In the genomic region with DNA sequence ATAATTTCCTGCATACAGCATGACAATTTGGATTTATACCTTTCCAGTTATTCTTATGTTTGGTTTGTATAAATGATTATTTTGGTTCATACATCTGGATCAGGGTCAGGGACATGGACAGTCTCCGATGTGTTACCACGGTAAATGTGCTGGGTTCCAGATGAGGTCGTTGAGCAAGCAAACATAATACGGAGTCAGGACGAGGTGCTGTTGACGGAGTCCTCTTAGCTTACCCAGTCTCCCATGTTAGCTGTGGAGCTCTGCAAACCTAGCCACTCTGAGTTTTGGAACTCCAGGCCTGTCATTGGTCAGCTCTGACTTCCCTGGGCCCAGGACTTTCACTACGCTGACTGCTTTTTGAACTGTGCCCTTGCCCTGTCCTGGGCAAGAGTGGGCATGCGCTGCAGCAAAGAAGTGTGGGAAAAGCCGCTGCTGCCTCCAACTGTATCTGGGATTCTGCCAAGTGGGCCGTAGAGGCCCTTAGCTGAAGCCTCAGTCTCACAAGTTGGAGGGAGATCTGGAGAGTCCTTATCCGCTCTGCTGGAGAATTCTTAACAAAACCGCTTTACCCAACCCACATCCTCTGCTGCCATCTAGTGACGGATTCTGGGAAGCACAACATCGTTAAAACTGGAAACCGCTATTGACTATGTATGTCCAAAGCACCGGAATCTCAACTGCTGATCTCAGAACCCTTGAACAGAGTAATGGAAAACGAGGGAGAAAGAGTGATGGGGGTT, we compare ENCODE assay signal across 9 mouse cellular contexts.
A peak's percentile ranks its signal among the peaks of the same experiment; 100 is the strongest.
DNase-seq lines count a peak whose midpoint lies in the region; ATAC-seq and TF ChIP-seq lines count a peak whose summit lies in the region.
"Had no signal": no experiment of that assay in that cellular context is flagged by ENCODE, and none has a peak within 500 bp of the region (broad histone marks: within the 10 kb centered on the region; RNA-seq: fewer than 3 reads in every experiment).

No protein-coding gene starts in this region.

- no peak; the same call in 1 of the 2 replicates for TF ChIP-seq EP300 in lung, postnatal 0 days (IDR thresholded peaks at IDR 0.05)

- peak; percentile 20 for DNase-seq in Patski (ENCODE audit: low read depth, low spot score)
- DNase-seq in cerebellum, adult 9-10 months: peak; percentile 65
- peak; percentile 49 to 84 for DNase-seq in frontal cortex, postnatal 14 days (ENCODE audit: low spot score in 2 of 2)
- DNase-seq in layer of hippocampus, adult 9-11 months: peak; percentile 19
- peak; percentile 94 for DNase-seq in lung, postnatal 0 days (ENCODE audit: low spot score)
- DNase-seq in retina, postnatal 7 days (ENCODE audit: low read depth, low spot score): peak; percentile 78
- DNase-seq in B cell, adult 2 months: no peak

- in situ Hi-C loops in Patski (cut with MboI; ENCODE audit: low pct_unique_long_range_greater_than_20kb): no loop called here

- CTCF ChIA-PET in Patski (lab: Charles Lee): interaction anchor here (0.7 to 3.2 kb wide), 16 partner anchors 10 to 209 kb away, joined by 3 to 25 read pairs (median 3); no protein-coding TSS in a partner anchor

- H3K9me3 ChIP-seq in hindbrain, embryonic 13.5 days: peaks cover 4% of the 10 kb centered on the region; the same call in 1 of the 2 replicates
- H3K9me3 ChIP-seq in lung, postnatal 0 days (ENCODE audit: low read length): no peaks in the 10 kb centered on the region

- H3K4me1 ChIP-seq in hindbrain, embryonic 13.5 days (replicated peaks): no peaks in the 10 kb centered on the region
- H3K4me1 ChIP-seq in lung, postnatal 0 days (ENCODE audit: insufficient read depth, low read depth, low read length): no peaks in the 10 kb centered on the region

- H3K9ac ChIP-seq in hindbrain, embryonic 13.5 days: no peak overlapping the region
- H3K9ac ChIP-seq in lung, postnatal 0 days (replicated peaks; ENCODE audit: low read depth): no peak overlapping the region

- no peak overlapping the region for H3K4me2 ChIP-seq in hindbrain, embryonic 13.5 days
- peak overlapping the region; percentile 6 for H3K4me2 ChIP-seq in lung, postnatal 0 days (replicated peaks; ENCODE audit: low read depth, low read length)

- H3K27me3 ChIP-seq in Patski: no peaks in the 10 kb centered on the region
- no peaks in the 10 kb centered on the region for H3K27me3 ChIP-seq in hindbrain, embryonic 13.5 days
- H3K27me3 ChIP-seq in lung, postnatal 0 days (replicated peaks; ENCODE audit: insufficient read depth, low read length): no peaks in the 10 kb centered on the region

- POLR2A ChIA-PET in Patski (lab: Charles Lee): no interaction called here

- TF ChIP-seq CTCF in Patski (IDR thresholded peaks at IDR 0.05): peak; percentile 75
- peak; percentile 88 for TF ChIP-seq CTCF in lung, postnatal 0 days (IDR thresholded peaks at IDR 0.05)

- no peaks in the 10 kb centered on the region for H3K36me3 ChIP-seq in hindbrain, embryonic 13.5 days
- H3K36me3 ChIP-seq in lung, postnatal 0 days (ENCODE audit: insufficient read depth, low read length): no peaks in the 10 kb centered on the region

- peak; percentile 86 for ATAC-seq in Patski
- peak; percentile 74 for ATAC-seq in hindbrain, embryonic 13.5 days (ENCODE audit: low FRiP score)
- ATAC-seq in lung, postnatal 0 days: peak; percentile 97

- H3K4me3 ChIP-seq in hindbrain, embryonic 13.5 days: no peak overlapping the region
- H3K4me3 ChIP-seq in lung, postnatal 0 days (ENCODE audit: low read depth, low read length): no peak overlapping the region
- H3K4me3 ChIP-seq: erythroblast, embryonic 14.5 days had no signal

- H3K27ac ChIP-seq in hindbrain, embryonic 13.5 days: no peak overlapping the region
- no peak overlapping the region for H3K27ac ChIP-seq in lung, postnatal 0 days (ENCODE audit: low read length)

- WGBS in hindbrain, embryonic 13.5 days: 58% methylated on average over 17 of the region's 17 CpGs
- 43% methylated on average over 17 of the region's 17 CpGs for WGBS in lung, postnatal 0 days

Comparison
In these comparisons a context has a peak if more than half of its experiments do, and no peak if none do; other contexts are left out.
1. DNase-seq: peak in Patski (single experiment), cerebellum, adult 9-10 months (single experiment), frontal cortex, postnatal 14 days (2 of 2), layer of hippocampus, adult 9-11 months (single experiment), lung, postnatal 0 days (single experiment) and retina, postnatal 7 days (single experiment); none in B cell, adult 2 months (0 of 2).
2. Peak in every context shown above with its lines, with median percentiles within 50 percentile points of each other: ATAC-seq.